Mouse (Mus musculus): ENCODE measurements around the gene Pspc1.

Gene Pspc1

DNA sequence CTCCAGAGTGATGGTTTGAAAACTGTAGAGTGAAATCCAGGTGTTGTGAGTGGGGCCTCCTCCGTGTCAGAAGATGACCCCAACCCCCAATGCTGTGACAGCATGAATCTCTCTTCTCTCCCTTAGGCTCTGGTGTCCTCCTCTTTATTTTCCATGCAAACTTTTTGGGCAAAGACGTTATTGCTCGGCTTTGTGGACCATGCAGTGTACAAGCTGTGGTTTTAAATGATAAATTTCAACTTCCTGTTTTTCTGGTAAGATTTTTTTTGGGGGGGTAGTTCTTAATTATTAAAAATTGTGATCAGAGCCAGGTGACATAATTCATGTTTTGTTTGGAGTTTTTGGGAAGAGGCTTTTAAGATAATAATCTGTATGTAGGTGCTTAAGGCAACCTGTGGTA lies 82.6 kb downstream of the Pspc1 start:
- WGBS, result 80% methylated on average over 3 of the region's 3 CpGs

DNA sequence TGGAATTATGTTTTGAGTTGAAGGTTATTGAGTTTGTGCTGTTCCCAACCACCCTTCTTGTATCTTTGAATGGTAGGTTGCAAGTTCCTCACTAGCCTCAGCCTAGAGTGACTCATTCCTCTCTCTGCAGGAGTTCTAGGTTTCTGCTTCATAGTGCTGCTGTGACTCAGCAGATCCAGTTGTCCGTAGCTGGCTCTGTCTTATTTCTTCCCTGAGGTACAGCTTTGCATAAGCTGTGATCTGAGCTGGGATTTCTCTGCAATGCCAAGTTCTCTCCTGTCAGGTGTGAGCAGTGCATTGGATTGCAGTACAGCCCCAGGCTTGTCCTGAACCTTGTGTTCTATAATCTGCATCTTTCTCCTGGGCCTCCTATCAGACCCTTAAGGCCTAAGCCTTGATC lies 88.3 kb downstream of the Pspc1 start:
- 29% methylated on average over 1 of the region's 1 CpGs for WGBS

DNA sequence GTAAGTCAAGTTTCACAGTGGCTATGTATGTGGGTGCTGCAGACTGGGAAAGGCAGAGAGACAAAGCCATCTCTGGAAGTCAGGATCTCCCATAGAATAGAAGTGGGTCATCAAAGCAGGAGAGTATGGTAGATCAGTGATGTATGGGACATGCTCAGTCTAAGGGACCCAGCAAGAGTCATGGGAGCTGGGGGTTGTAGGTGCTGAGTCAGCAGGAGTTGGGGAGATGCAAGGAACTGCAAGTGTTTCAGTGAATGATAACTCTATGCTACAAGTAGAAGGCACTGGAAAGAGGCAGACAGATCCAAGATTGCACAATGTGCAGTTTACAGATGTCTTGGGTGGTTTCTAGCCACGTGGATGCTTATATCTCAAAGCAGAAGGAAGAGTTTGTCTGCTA lies 89.0 kb downstream of the Pspc1 start:
- WGBS, result 53% methylated on average over 1 of the region's 1 CpGs

DNA sequence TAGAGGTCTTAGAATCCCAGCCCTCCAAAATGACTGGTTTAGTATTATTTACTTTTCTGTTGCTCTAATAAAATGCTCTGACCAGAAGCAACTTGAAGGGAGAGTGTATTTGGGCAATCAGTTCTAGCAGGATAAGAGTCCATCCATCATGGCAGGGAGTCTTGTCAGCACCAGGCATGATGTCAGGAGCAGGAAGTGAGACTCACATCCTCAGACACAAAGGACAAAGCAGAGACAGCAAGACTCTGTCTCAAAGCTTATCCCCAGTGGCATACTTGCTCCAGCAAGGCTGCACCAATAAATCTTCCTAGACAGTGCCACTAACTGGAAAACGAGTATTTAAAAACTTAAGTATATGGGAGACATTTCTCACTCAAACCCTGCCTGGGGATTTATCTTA lies 92.7 kb downstream of the Pspc1 start:
- 88% methylated on average over 1 of the region's 1 CpGs for WGBS

Measured in cerebral cortex, adult 2 months (tissue).